ENCODE assay signal across 8 mouse cellular contexts in genomic region chr11:69672211-69672706, GRCm38 (mm10). TPM values are rescaled to one million over a fixed set of nuclear protein-coding genes. Genes with fewer than 3 reads are reported as not detected.
DNase-seq lines count a peak whose midpoint lies in the region; ATAC-seq lines count a peak whose summit lies in the region.

Gene Eif4a1, minus strand, starts transcription at chr11:69672423.

- H3K27ac ChIP-seq in lung, embryonic 16.5 days (ENCODE audit: low read length), result peak within 1 kb of the TSS; percentile 97

- peak within 1 kb of the TSS; percentile 93 for H3K4me2 ChIP-seq in lung, embryonic 16.5 days (ENCODE audit: low read depth, low read length)

- peaks cover 51% of the 10 kb centered on the region for H3K36me3 ChIP-seq in lung, embryonic 16.5 days (ENCODE audit: control insufficient read depth, insufficient read depth, low read length)

- H3K9me3 ChIP-seq in lung, embryonic 16.5 days (ENCODE audit: control insufficient read depth, low read length), result no peaks in the 10 kb centered on the region

- H3K27me3 ChIP-seq in lung, embryonic 16.5 days (ENCODE audit: control insufficient read depth, insufficient read depth, low read depth, low read length), result no peaks in the 10 kb centered on the region

- under 1% methylated on average over 36 of the region's 36 CpGs for WGBS in lung, embryonic 16.5 days

- peaks cover 21% of the 10 kb centered on the region for H3K4me1 ChIP-seq in lung, embryonic 16.5 days (replicated peaks; ENCODE audit: control insufficient read depth, insufficient read depth, low read length)

- peak; percentile 89 to 90 for ATAC-seq in hematopoietic stem cell, adult 5-6 weeks (replicated peaks in 1 of 2; ENCODE audit: insufficient read depth in 1 of 2, low FRiP score in 2 of 2, low TSS enrichment in 1 of 2, low read depth in 1 of 2, poor library complexity in 2 of 2, severe bottlenecking in 2 of 2)
- peak; percentile 97 for ATAC-seq in lung, embryonic 16.5 days (ENCODE audit: low read depth)

- peak within 1 kb of the TSS; percentile 68 for H3K4me3 ChIP-seq in lung, embryonic 16.5 days (ENCODE audit: low read length)

- peak; percentile 99 for DNase-seq in MEL-GATA-1-ER (ENCODE audit: extremely low read depth, low read depth)
- DNase-seq in cerebellum, adult 8-10 months, result peak; percentile 100
- peak; percentile 100 for DNase-seq in forelimb bud, embryonic 11.5 days (ENCODE audit: low read depth, low spot score)
- peak; percentile 100 for DNase-seq in layer of hippocampus, adult 9-10 months (ENCODE audit: low spot score)
- peak; percentile 99 for DNase-seq in ovary, postnatal 10 days (ENCODE audit: low spot score)
- peak; percentile 98 to 100 for DNase-seq in thymus, postnatal 10 days (ENCODE audit: low spot score in 2 of 2)

- H3K9ac ChIP-seq in lung, embryonic 16.5 days (ENCODE audit: low read length), result peak within 1 kb of the TSS; percentile 90

RNA-seq across cellular contexts. Expression of gene Eif4a1, which starts in this region (rescaled TPM):
- total RNA-seq in hematopoietic stem cell, adult 5-6 weeks (2017), result 838 and 888 TPM in 2 replicates
- 539 and 624 TPM in 2 replicates for polyA plus RNA-seq in lung, embryonic 16.5 days (2015; fragmentation: Nextera tagmentation; extraction: Ambion mirVana)

Comparison
In these comparisons a context has a peak if more than half of its experiments do, and no peak if none do; other contexts are left out.
1. Peak in every context shown above with its lines: DNase-seq, ATAC-seq, H3K4me3 ChIP-seq and H3K27ac ChIP-seq.